Mouse (Mus musculus): ENCODE data around the gene Il17ra.

The Il17ra gene

DNA sequence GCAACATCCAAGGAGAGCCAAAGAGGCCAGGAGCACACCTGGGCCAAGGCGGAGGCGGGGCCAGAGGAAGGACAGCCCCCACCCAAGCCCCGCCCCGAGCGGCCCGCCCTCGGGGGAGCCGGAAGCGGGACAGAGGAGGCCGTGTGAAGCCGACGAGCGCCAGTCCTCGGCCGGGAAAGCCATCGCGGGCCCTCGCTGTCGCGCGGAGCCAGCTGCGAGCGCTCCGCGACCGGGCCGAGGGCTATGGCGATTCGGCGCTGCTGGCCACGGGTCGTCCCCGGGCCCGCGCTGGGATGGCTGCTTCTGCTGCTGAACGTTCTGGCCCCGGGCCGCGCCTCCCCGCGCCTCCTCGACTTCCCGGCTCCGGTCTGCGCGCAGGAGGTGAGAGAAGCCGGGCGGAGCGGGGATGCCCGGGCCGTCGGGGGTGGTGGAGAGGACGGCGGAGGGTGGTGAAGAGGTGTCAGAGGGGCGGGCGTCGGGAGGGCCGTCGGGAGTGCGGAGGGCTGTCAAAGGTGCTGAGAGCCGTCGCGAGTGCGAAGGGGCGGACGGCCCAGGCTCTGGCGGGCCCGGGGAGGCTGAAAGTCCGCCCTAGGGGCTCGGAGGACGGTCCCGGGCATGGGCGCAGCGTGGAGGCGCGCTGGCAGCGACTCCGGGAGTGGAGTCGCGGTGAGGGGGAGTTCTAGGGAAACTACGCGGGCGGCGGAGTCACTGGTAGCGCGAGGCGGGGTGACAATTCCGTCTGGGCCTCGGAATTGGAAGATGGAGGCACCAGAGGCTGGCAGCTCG is at the start of gene Il17ra:
Gene Il17ra, plus strand, starts transcription at position 162 of the 786 bp plus-strand sequence.
- in situ Hi-C loops (cut with MboI; ENCODE audit: low sequenced_read_pairs): no loop called here

GRCm38 (mm10) chr6:120438161-120438560 is 24.9 kb upstream of the Il17ra start:
- in situ Hi-C loops (cut with MboI; ENCODE audit: low sequenced_read_pairs): no loop called here

- in situ Hi-C loops (cut with MboI; ENCODE audit: low sequenced_read_pairs): no loop called here
These were observed 20.8 kb upstream of the Il17ra start for GRCm38 (mm10) chr6:120442171-120442749.

GRCm38 (mm10) chr6:120443363-120444355 is 19.4 kb upstream of the Il17ra start:
- in situ Hi-C loops (cut with MboI; ENCODE audit: low sequenced_read_pairs): no loop called here

- in situ Hi-C loops (cut with MboI; ENCODE audit: low sequenced_read_pairs): no loop called here
These were observed 12.8 kb upstream of the Il17ra start for GRCm38 (mm10) chr6:120450208-120450607.

GRCm38 (mm10) chr6:120452384-120453102 is 10.5 kb upstream of the Il17ra start:
- in situ Hi-C loops (cut with MboI; ENCODE audit: low sequenced_read_pairs): no loop called here

GRCm38 (mm10) chr6:120453103-120453445 is 10.0 kb upstream of the Il17ra start:
- in situ Hi-C loops (cut with MboI; ENCODE audit: low sequenced_read_pairs): no loop called here

DNA sequence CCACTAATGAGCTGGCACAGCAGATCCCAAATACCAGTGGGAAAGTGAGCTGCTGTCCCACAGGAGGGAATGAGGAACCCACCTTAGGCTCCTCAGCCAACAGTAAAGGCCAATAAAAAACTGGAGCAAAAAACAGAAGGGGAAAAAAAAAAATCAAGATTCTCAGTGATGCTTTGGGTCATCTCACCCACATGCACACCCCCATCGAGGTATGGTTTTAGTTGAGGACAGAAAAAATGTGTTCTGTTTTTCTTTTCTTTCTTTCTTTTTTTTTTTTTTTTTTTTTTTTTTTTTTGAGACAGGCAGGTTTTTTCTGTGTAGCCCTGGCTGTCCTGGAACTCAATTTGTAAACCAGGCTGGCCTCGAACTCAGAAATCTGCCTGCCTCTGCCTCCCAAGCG is 9.5 kb upstream of the Il17ra start:
- in situ Hi-C loops (cut with MboI; ENCODE audit: low sequenced_read_pairs): no loop called here

GRCm38 (mm10) chr6:120454627-120455077 is 8.4 kb upstream of the Il17ra start:
- in situ Hi-C loops (cut with MboI; ENCODE audit: low sequenced_read_pairs): no loop called here

GRCm38 (mm10) chr6:120457074-120457473 is 6.0 kb upstream of the Il17ra start:
- in situ Hi-C loops (cut with MboI; ENCODE audit: low sequenced_read_pairs): no loop called here

GRCm38 (mm10) chr6:120457751-120458150 is 5.3 kb upstream of the Il17ra start:
- in situ Hi-C loops (cut with MboI; ENCODE audit: low sequenced_read_pairs): no loop called here

DNA sequence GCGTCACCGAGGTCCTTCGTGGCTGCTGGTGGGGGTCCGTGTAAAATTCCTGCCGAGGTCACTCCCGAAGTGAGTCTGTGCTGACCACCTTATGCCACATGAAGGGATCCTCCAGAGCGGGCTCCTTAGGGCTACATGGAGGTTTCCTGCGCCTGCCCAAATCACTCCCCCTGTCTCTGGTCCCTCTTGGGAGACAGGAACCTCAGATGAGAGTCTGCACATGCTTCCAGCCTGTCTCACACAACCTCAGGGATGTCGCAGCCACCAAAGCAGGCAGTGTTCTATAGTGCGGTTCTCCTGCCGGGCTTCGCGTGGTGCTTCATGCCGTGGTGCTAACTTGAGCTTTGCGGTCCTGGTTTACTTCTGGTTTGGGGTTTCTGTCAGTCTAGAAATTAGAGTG is 1.8 kb upstream of the Il17ra start:
- in situ Hi-C loops (cut with MboI; ENCODE audit: low sequenced_read_pairs): no loop called here

DNA sequence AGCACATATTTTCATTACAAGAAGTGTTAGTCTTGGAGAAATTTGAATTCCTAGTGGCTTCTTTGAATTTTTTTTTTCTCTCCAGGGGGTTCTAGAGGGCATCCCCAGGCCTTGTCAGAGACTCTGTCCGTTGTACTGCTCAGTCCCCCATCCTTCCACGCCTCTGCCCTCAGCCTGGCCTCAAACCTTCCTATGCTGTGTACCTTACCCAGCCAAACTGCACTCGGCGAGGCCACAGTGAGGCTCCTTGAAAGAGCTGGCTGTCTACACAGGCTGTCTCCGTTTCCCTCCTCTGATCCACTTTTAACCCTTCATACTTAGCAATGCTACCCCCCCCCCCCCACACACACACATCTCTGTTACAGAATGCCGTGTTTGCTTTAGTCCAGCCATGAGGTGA is 796 bp upstream of the Il17ra start:
- in situ Hi-C loops (cut with MboI; ENCODE audit: low sequenced_read_pairs): no loop called here

DNA sequence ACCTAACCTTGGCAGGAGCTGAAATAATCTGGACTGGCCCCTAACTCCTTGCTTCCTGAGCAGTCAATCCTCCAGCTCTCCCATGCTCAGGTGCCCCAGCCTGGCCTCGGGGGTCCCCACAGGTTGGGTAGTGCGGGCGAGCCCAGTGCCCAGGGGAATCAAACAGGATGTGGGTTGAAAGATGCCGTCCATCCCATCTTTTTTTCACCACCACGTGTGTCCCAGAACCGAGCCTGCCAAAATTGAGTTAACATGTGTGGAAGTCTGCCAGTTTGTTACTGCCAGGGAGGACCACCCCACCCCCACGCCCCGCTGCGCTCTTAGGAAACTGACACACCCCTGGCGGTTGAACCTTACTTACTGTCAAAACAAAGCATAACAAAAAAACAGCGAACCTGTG is 837 bp downstream of the Il17ra start:
- in situ Hi-C loops (cut with MboI; ENCODE audit: low sequenced_read_pairs): no loop called here

DNA sequence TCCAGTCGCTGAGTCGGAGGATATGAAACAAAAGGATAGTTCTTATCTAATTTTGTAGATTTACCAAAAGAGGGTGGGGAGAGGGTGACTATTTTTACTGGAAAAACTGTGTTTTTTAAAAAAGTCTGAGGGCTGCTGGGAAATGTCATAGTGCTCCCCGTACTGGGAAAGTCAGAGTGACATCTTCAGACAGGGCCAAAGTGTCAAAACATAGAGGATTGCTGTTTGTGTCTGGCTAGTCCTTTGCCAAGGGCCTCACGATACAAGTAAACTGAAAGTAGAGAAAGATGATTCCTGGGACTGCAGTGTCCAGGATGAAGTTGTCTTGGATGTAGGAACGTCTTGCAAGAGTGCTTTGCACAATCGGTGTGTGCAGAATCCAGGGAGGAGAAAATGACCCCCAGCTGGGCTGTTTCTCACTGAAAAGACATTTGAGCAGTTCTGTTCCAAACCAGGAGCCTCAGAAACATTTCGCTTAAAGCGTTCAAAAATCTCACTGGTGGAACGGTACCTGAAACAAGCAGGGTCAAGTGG is 1.4 kb downstream of the Il17ra start:
- in situ Hi-C loops (cut with MboI; ENCODE audit: low sequenced_read_pairs): no loop called here

DNA sequence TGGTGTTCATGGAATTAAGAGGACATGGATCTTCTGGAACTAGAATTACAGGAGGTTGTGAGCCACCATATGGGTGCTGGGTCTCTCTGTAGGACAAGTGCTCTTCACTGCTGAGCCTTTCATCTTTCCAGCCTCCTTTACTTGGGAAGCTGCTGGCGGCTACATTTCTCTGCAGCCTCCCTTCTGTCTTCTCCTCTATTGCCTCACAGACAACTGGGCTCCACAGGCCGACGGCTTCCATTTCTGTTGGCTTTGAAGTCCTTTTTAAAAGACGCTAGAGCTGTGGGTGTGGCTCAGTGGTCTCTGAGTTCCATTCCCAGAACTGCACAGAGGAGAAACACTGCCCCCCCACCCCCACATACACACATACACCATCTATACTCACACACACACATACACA is 2.3 kb downstream of the Il17ra start:
- in situ Hi-C loops (cut with MboI; ENCODE audit: low sequenced_read_pairs): no loop called here

GRCm38 (mm10) chr6:120466609-120467329 is 3.7 kb downstream of the Il17ra start:
- in situ Hi-C loops (cut with MboI; ENCODE audit: low sequenced_read_pairs): no loop called here

DNA sequence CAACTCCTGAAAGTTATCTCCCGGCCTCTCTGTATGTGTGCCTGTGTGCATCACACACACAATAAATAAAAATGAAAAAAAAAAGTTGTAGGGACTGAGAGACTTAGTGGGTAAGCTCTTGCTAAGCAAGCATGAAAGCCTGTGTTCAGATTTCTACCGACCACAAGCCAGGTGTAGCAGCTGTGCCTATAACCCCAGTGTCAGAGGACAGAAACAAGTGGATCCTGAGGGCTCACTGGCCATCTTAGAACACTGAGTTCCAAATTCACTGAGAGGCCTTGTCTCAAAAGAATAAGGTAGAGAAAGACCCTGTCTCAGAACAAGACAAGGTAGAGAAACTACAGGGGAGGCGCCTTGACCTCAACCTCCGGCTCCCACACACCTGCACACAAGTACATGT is 5.2 kb downstream of the Il17ra start:
- in situ Hi-C loops (cut with MboI; ENCODE audit: low sequenced_read_pairs): no loop called here

- in situ Hi-C loops (cut with MboI; ENCODE audit: low sequenced_read_pairs): no loop called here
These were observed 6.2 kb downstream of the Il17ra start for GRCm38 (mm10) chr6:120469268-120469667.

DNA sequence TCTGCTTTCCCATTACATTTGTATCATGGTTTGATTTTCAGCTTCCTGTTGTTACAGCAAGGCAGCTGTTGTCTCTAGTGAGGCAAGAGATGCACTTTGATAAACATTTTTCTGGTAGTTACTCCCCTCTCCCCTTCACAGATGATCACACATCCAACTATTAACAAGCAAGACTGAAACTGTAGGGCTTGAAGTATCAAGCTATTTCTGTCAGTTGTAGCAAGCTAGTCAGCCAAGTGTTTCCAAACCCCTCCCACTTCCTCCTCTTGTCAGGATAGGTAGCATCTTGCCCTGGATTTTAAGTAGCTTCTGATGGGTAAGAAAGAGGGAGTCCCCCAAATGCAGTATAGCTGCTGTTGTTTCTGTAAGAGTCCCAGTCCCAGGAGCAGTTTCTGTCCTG is 6.7 kb downstream of the Il17ra start:
- in situ Hi-C loops (cut with MboI; ENCODE audit: low sequenced_read_pairs): no loop called here
